Mouse (Mus musculus) intestine, embryonic 16.5 days (tissue): ENCODE measurements around the gene Setdb1. TPM values are rescaled to one million over a fixed set of nuclear protein-coding genes. Genes with fewer than 3 reads are reported as not detected.

Experiments
- ATAC-seq: fragments of 200-750 bp; cut with Nextera tagmentation; 2 replicates; pipeline ENCODE4 v1.8.0; 2017; ENCODE audit warnings: moderate TSS enrichment, moderate library complexity
- H3K27ac ChIP-seq: fragments of 300-500 bp; sonication (generic); 2 replicates; pipeline ENCODE4 v1.5.1; 2014; ENCODE audit warnings: mild to moderate bottlenecking, low read length
- H3K27me3 ChIP-seq: fragments of 300-500 bp; sonication (generic); replicated peaks from 2 replicates; pipeline ENCODE4 v1.6.1; 2014; ENCODE audit warnings: low read length, control low read depth, mixed read lengths; ENCODE audit not compliant: control insufficient read depth, insufficient read depth
- H3K36me3 ChIP-seq: fragments of 300-500 bp; sonication (generic); 2 replicates; pipeline ENCODE4 v1.6.1; 2014; ENCODE audit warnings: low read length, control low read depth; ENCODE audit not compliant: control insufficient read depth, insufficient read depth
- H3K4me1 ChIP-seq: fragments of 300-500 bp; sonication (generic); 2 replicates; pipeline ENCODE4 v1.6.1; 2014; ENCODE audit warnings: low read length, control low read depth, mixed read lengths; ENCODE audit not compliant: control insufficient read depth, insufficient read depth
- H3K4me2 ChIP-seq: fragments of 300-500 bp; sonication (generic); 2 replicates; pipeline ENCODE4 v1.6.1; 2014; ENCODE audit warnings: low read depth, low read length, control low read depth
- H3K4me3 ChIP-seq: fragments of 300-500 bp; sonication (generic); 2 replicates; pipeline ENCODE4 v1.5.1; 2014; ENCODE audit warnings: mild to moderate bottlenecking, low read length
- H3K9ac ChIP-seq: fragments of 300-500 bp; sonication (generic); 2 replicates; pipeline ENCODE4 v1.6.1; 2014; ENCODE audit warnings: low read depth, low read length
- H3K9me3 ChIP-seq: fragments of 300-500 bp; sonication (generic); 2 replicates; pipeline ENCODE4 v1.6.1; 2016; ENCODE audit warnings: low read length, control low read depth; ENCODE audit not compliant: control insufficient read depth
- WGBS: fragments of 180-500 bp; shearing (Covaris S2); extraction: QIAGEN DNeasy Blood & Tissue Kit; methylation state at CpG from one replicate; pipeline ENCODE4 v1.1.7; 2014; 5-methylcytosine and 5-hydroxymethylcytosine counted together
- polyA plus RNA-seq: library from polyadenylated mRNA; unstranded; fragments of >200 nt; fragmentation: Nextera tagmentation; extraction: Ambion mirVana; gene quantifications from 2 replicates; pipeline ENCODE4 v1.2.1, GENCODE M21; 2015

Gene Setdb1
- polyA plus RNA-seq, 1 experiment from 2014 or later, result 24.8 TPM

DNA sequence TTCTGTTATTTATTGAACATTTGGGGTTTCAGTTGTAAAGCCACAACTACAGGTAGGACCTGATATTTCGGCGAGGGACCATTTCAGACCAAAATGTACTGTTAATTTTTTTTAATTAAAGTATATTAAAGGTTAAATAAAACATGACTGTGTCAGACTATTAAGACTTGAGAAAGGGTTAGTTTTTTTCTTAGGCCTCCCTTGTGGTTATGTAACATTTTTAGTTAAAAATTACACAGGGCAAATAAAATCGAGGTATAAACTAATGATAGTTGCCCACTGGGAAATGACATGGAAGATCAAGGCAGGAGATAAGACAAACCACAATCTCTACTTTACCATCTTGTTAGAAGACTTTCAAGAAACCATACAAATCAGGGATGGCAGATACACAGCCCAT is 33.6 kb downstream of the Setdb1 start:
- no peaks in the 10 kb centered on the region for H3K9me3 ChIP-seq
- no peak overlapping the region for H3K27ac ChIP-seq
- H3K4me1 ChIP-seq, result peaks cover 10% of the 10 kb centered on the region
- no peak overlapping the region for H3K4me2 ChIP-seq
- WGBS, result 84% methylated on average over 3 of the region's 3 CpGs
- H3K9ac ChIP-seq, result no peak overlapping the region
- no peak for ATAC-seq
- no peak overlapping the region for H3K4me3 ChIP-seq
- H3K27me3 ChIP-seq, result no peaks in the 10 kb centered on the region
- peaks cover 33% of the 10 kb centered on the region; the same call in 1 of the 2 replicates for H3K36me3 ChIP-seq

DNA sequence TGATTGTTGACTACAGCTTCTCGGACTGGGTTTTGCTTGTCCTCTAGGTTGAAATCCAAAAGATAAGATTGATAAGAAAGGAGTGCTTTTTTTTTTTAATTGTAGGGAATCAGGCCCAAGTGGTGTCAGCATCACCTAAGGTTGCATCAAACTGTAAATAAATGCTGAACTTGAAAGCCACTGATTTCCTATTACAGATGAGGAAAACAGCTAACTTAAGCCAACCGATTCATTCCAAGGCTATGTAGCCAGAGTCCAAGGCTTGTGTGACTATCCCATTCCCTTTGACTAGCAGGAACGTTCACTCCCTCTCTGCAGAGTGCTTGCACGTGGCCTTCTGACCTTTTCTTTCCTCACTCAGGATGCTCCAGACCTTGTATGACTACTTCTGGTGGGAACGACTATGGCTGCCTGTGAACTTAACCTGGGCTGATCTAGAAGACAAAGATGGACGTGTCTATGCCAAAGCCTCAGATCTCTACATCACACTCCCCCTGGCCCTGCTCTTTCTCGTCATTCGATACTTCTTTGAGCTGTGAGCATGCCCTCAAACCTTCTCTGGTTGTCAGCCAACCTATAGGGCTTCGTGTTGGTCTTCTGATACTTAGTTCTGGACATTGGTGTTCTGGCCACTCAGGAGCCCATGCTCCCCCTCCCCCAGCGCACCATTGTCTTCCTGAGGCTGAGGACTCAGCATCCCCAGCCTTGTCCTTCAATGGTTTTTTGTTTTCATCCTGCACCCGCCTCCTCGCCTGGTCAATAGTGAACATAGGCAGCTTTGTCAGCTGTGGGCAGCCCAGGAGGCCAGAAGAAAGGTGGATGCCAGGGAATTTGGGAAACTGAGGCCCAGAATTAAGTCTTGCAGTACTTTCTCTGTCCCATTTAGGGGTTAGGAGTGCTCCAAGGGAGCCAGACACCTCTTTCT is 37.0 kb downstream of the Setdb1 start:
- no peak for ATAC-seq
- Histone ChIP-seq H3K27me3 (no peaks in the 10 kb centered on the region), H3K27ac (no peak overlapping the region), H3K9ac (no peak overlapping the region), H3K4me1 (peaks cover 31% of the 10 kb centered on the region), H3K36me3 (peaks cover 23% of the 10 kb centered on the region; the same call in 1 of the 2 replicates), H3K4me2 (no peak overlapping the region; the same call in 1 of the 2 replicates), H3K4me3 (no peak overlapping the region), H3K9me3 (no peaks in the 10 kb centered on the region)
- 73% methylated on average over 12 of the region's 12 CpGs for WGBS

DNA sequence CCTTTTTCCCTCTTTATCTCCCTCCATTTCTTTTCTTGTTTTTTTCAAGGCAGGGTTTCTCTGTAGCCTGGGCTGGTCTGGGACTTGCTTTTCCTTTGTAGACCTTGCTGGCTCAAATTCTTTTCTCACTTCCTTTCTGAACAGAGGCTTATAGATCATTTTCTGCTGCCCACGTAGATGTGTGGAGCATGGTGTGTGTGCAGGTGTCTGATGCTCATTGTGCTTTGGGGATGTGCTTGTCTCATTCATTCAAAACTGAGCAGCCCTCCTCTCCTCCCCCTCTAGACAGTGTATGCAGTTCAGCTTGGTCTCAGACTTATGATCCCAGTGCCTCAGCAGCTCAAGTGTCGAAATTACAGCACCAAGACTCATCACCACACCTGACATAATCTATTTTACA is 37.9 kb downstream of the Setdb1 start:
- H3K4me3 ChIP-seq, result no peak overlapping the region
- no peaks in the 10 kb centered on the region for H3K27me3 ChIP-seq
- peaks cover 31% of the 10 kb centered on the region for H3K4me1 ChIP-seq
- H3K4me2 ChIP-seq, result peak overlapping the region; percentile 35; the same call in 1 of the 2 replicates
- WGBS, result 51% methylated on average over 2 of the region's 2 CpGs
- peak overlapping the region; percentile 76 for H3K27ac ChIP-seq
- H3K9me3 ChIP-seq, result no peaks in the 10 kb centered on the region
- H3K36me3 ChIP-seq, result peaks cover 22% of the 10 kb centered on the region; the same call in 1 of the 2 replicates
- H3K9ac ChIP-seq, result peak overlapping the region; percentile 56
- ATAC-seq, result no peak

DNA sequence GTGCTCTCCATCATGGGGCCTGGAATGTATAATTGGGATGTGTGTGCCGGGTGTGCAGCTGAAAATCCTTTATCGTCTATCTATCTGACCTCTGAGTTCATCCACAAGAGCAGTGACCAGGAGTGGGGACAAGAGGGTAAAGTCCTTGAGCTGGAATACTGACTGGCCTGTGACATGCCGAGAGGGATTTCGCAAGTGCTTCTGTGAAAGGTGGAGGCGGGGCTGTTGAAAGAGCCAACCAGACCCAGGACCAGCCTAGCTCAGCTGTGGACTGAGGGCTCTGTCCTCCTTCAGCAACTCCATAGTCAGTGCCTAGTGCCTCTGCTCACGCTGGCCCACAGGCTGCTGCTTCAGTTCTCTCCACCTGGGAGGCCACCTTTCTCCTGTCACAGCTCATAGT is 38.5 kb downstream of the Setdb1 start:
- peak overlapping the region; percentile 35; the same call in 1 of the 2 replicates for H3K4me2 ChIP-seq
- H3K36me3 ChIP-seq, result peaks cover 22% of the 10 kb centered on the region; the same call in 1 of the 2 replicates
- no peaks in the 10 kb centered on the region for H3K27me3 ChIP-seq
- no peak overlapping the region for H3K4me3 ChIP-seq
- peaks cover 31% of the 10 kb centered on the region for H3K4me1 ChIP-seq
- ATAC-seq, result peak; percentile 65
- peak overlapping the region; percentile 56 for H3K9ac ChIP-seq
- 35% methylated on average over 6 of the region's 6 CpGs for WGBS
- H3K27ac ChIP-seq, result peak overlapping the region; percentile 76
- no peaks in the 10 kb centered on the region for H3K9me3 ChIP-seq

DNA sequence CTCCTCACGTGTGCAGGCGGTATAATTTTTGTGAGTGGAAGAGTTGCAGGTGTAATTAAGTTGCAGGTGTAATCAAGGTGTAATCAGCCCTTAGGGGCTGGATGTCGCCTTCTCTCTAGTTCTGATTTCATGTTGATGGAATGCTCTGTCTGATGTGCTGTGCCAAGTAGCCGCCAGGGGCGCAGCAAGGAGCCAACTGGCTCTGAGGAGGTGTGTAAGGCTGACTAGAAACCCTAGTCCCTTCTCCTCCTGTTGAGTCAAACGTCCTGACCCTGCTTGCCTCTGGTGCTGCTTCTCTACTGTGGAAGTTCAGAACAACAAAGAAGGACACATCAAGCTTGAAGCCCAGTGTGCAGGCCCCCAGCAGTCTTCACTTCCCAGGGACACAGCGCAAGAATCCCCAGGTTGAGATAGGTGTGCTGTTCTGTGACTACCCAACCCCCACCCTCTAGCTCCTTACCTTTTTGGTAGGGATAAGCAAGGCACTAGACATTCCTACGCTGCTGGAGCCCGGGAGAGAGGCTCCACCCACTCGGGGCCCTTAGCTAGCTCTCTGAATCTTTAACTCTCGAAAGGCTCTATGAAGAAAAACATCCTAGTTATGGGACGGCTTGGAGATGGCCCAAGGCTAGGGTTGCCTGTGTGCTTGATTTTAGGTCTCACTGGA is 39.5 kb downstream of the Setdb1 start:
- H3K4me2 ChIP-seq, result peak overlapping the region; percentile 30
- no peaks in the 10 kb centered on the region for H3K9me3 ChIP-seq
- H3K36me3 ChIP-seq, result peaks cover 18% of the 10 kb centered on the region; the same call in 1 of the 2 replicates
- ATAC-seq, result no peak
- no peaks in the 10 kb centered on the region for H3K27me3 ChIP-seq
- peak overlapping the region; percentile 11; the same call in 1 of the 2 replicates for H3K4me3 ChIP-seq
- peaks cover 31% of the 10 kb centered on the region for H3K4me1 ChIP-seq
- peak overlapping the region; percentile 26; the same call in 1 of the 2 replicates for H3K9ac ChIP-seq
- 18% methylated on average over 12 of the region's 12 CpGs for WGBS
- H3K27ac ChIP-seq, result peak overlapping the region; percentile 59

DNA sequence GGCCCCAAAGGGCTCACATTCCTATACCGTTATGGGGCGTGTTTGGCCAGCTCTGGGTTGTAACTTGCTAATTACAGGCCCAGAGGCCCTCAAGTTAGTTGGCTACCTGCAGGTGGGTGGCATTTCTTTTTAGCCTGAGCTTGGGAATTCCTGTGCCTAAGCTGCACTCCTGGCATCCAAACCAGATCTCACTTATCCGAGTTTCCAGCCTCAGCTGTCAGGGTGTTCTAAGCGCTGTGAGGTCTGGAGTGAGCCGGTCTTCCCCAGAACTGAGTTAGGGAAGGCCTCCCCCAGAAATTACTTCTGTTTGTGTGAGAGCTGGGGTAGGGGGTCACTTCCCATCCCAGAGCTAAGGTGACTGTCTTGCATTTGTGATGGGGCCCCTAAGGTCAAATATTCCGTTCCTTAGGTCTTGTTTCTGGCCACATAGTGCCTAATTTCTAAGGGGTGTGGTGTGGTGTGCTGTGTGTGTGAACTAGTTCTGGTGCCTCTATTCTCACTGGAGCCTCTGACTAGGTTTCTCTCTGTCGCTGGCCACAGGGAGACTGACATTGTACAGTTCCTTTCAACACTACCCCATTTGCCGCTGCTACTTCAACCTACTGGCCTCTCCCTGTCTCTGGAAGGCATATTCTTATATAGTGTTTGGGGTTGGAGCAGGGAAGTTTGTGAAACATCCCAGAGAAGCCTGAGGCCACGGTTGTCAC is 41.0 kb downstream of the Setdb1 start:
- Histone ChIP-seq H3K4me1 (peaks cover 31% of the 10 kb centered on the region), H3K27me3 (no peaks in the 10 kb centered on the region), H3K4me2 (peak overlapping the region; percentile 86), H3K9me3 (no peaks in the 10 kb centered on the region), H3K27ac (peak overlapping the region; percentile 93), H3K4me3 (peak overlapping the region; percentile 92), H3K9ac (peak overlapping the region; percentile 99), H3K36me3 (peaks cover 9% of the 10 kb centered on the region; the same call in 1 of the 2 replicates)
- WGBS, result 17% methylated on average over 9 of the region's 9 CpGs
- no peak for ATAC-seq

DNA sequence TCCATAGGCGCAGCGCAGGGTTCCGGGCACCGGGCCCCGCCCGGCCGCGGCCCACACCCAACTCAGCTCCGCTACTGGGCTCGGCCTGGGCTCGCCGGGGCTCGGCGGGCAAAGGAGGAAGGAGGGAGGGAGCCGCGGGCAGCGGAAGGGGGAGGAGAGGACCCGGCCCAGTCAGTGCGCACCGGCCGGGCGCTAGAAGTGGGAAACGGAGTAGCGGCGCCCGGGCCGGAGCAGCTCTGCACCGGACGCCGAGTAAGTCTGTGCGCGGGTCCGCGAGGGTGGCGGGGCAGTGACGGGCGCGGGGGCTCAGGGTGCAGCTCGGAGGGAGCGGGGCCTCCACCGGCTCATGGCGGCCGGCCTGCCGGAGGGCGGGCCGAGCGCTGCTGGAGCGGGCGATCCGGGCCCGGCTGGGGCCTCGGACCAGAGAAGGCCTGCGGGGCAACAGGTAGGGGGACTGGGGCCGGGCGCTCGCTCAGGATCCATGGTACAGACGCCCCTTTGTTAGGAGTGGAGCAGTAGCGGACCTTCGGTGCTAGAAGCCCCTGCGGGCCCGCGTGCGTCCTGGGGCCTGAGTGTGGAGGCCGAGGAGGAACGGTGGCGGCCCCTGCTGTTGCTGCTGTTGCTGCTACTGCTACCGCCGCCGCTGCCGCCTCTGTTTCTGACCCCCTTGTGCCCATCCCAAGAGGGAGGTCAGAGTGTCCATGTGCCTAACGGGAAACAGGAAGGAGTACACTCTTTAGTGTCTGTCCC is 41.7 kb downstream of the Setdb1 start:
- peak overlapping the region; percentile 86 for H3K4me2 ChIP-seq
- H3K36me3 ChIP-seq, result 0 out of 2 replicates have a peak, but pooled peaks cover 5% of the 10 kb centered on the region
- H3K27ac ChIP-seq, result peak overlapping the region; percentile 93
- H3K4me1 ChIP-seq, result peaks cover 31% of the 10 kb centered on the region
- H3K9ac ChIP-seq, result peak overlapping the region; percentile 99
- 0% methylated on average over 67 of the region's 71 CpGs for WGBS
- H3K4me3 ChIP-seq, result peak overlapping the region; percentile 92
- no peaks in the 10 kb centered on the region for H3K27me3 ChIP-seq
- no peaks in the 10 kb centered on the region for H3K9me3 ChIP-seq
- peak; percentile 92 for ATAC-seq

DNA sequence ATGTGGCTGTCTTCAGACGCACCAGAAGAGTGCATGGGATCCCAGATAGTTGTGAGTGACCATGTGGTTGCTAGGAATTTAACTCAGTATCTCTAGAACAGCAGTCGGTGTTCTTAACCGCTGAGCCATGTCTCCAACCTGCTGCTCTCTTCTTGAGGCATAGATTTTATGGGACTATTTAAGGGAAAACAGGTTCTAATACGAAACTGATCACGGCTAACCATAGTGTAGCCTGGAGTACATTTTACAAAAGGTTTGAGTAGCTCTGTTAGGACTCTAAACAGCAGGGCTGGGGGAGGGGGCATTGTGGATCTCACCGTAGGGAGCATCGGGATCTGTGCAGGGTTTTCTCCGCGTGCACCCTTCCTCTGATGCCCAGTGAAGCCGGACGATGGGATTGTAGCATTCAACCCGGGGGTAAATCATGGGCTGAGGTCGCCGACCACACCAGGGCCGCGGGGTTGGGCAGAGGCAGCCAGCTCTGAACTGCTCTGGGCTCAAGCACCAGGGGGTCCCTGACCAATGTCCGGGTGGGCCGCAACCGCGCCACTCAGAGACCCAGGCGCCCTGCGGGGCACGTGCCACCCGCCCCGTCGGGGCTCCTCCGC is 42.4 kb downstream of the Setdb1 start, which contains the start of gene Cers2:
TSS of gene Cers2 (plus strand) at position 306 of the 608 bp plus-strand sequence.
- peak within 1 kb of the TSS; percentile 93 for H3K27ac ChIP-seq
- no peaks in the 10 kb centered on the region for H3K36me3 ChIP-seq
- no peaks in the 10 kb centered on the region for H3K27me3 ChIP-seq
- no peaks in the 10 kb centered on the region for H3K9me3 ChIP-seq
- ATAC-seq, result peak; percentile 12
- H3K4me2 ChIP-seq, result peak within 1 kb of the TSS; percentile 86
- peaks cover 31% of the 10 kb centered on the region for H3K4me1 ChIP-seq
- peak within 1 kb of the TSS; percentile 92 for H3K4me3 ChIP-seq
- WGBS, result 7% methylated on average over 27 of the region's 27 CpGs
- peak within 1 kb of the TSS; percentile 99 for H3K9ac ChIP-seq
